Mouse (Mus musculus): ENCODE data around the gene Rprd1b. TPM values are rescaled to one million over a fixed set of nuclear protein-coding genes. Genes with fewer than 3 reads are reported as not detected.

Gene Rprd1b
- polyA plus RNA-seq, 1 experiment from 2014 or later, result 19.8 TPM

DNA sequence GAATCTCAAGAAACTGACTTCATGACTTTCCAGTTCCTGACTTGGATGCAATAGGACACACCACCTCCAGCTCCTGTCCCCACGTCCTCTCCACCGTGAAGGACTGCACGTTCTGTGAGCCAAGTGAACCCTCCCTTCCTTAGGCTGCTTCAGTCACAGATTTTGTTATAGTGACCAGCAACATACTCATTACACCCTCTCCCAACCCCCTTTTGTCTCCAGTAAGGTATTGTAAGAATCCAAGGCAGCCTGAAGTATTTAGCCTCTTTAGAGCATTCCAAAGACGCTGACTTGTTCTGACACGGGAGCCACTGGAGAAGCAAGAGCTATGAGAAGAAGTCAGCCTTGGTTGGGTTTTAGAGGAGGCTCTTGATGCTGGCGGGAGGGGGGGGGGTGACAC lies 141.1 kb downstream of the Rprd1b start:
- Histone ChIP-seq H3K4me1 (replicated peaks; ENCODE audit: control insufficient read depth, insufficient read depth, low read length) (0 out of 2 replicates have a peak, but pooled peaks cover 10% of the 10 kb centered on the region), H3K4me3 (ENCODE audit: low read depth, low read length) (no peak overlapping the region), H3K9ac (ENCODE audit: low read depth, low read length) (no peak overlapping the region), H3K27me3 (replicated peaks; ENCODE audit: control insufficient read depth, insufficient read depth, low read length) (no peaks in the 10 kb centered on the region), H3K36me3 (ENCODE audit: control insufficient read depth, insufficient read depth) (no peaks in the 10 kb centered on the region), H3K4me2 (replicated peaks; ENCODE audit: low read depth) (no peak overlapping the region), H3K9me3 (ENCODE audit: control insufficient read depth) (no peaks in the 10 kb centered on the region), H3K27ac (ENCODE audit: low read depth, low read length) (no peak overlapping the region)
- 80% methylated on average over 6 of the region's 6 CpGs for WGBS
- no peak for TF ChIP-seq CTCF (IDR thresholded peaks at IDR 0.05; ENCODE audit: low read depth)
- ATAC-seq, result no peak

DNA sequence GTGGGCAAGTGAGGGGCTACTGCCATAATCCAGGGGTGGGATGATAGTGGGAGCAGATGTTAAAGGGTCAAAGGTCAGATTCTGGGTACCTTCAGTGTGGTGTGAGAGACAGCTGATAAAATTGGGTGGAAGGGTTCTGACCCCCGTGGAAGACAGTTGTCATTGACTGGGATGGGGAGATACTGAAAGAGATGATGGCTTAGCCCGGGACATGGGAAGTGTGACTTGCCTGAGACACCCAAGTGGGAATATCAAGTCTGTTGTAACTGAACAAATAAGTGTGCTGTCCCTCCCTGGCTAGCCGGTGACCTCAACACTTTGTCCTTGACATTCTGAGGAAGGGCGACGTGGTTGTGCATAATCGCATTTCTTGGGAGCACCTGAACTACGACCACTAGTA lies 141.5 kb downstream of the Rprd1b start:
- Histone ChIP-seq H3K36me3 (ENCODE audit: control insufficient read depth, insufficient read depth) (no peaks in the 10 kb centered on the region), H3K4me1 (replicated peaks; ENCODE audit: control insufficient read depth, insufficient read depth, low read length) (0 out of 2 replicates have a peak, but pooled peaks cover 10% of the 10 kb centered on the region), H3K4me3 (ENCODE audit: low read depth, low read length) (no peak overlapping the region), H3K27ac (ENCODE audit: low read depth, low read length) (no peak overlapping the region), H3K27me3 (replicated peaks; ENCODE audit: control insufficient read depth, insufficient read depth, low read length) (no peaks in the 10 kb centered on the region), H3K9me3 (ENCODE audit: control insufficient read depth) (no peaks in the 10 kb centered on the region), H3K9ac (ENCODE audit: low read depth, low read length) (no peak overlapping the region), H3K4me2 (replicated peaks; ENCODE audit: low read depth) (no peak overlapping the region)
- 84% methylated on average over 7 of the region's 7 CpGs for WGBS
- no peak for TF ChIP-seq CTCF (IDR thresholded peaks at IDR 0.05; ENCODE audit: low read depth)
- ATAC-seq, result no peak

DNA sequence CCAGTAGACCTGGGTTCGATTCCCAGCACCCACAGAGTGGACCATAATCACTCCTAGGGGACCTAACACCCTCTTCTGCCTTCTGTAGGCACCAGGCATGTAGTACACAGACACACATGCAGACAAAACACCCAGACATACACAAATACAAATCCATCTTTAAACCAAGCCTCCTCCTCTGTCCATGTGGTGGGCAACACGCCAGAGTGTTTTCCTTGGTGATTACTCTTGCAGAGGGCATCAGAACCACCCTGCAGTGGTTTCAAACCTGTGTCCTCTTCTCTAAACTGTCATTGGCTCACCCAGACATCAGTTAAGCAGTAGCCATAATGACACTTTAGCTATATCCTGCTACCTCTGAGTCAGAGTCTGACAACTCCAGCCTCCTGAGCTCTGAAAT lies 142.1 kb downstream of the Rprd1b start:
- no peak overlapping the region for H3K4me2 ChIP-seq (replicated peaks; ENCODE audit: low read depth)
- WGBS, result 86% methylated on average over 2 of the region's 2 CpGs
- no peak overlapping the region for H3K4me3 ChIP-seq (ENCODE audit: low read depth, low read length)
- no peaks in the 10 kb centered on the region for H3K27me3 ChIP-seq (replicated peaks; ENCODE audit: control insufficient read depth, insufficient read depth, low read length)
- H3K36me3 ChIP-seq (ENCODE audit: control insufficient read depth, insufficient read depth), result no peaks in the 10 kb centered on the region
- no peak overlapping the region for H3K27ac ChIP-seq (ENCODE audit: low read depth, low read length)
- ATAC-seq, result no peak
- no peak overlapping the region for H3K9ac ChIP-seq (ENCODE audit: low read depth, low read length)
- no peaks in the 10 kb centered on the region for H3K9me3 ChIP-seq (ENCODE audit: control insufficient read depth)
- TF ChIP-seq CTCF (IDR thresholded peaks at IDR 0.05; ENCODE audit: low read depth), result no peak
- 0 out of 2 replicates have a peak, but pooled peaks cover 10% of the 10 kb centered on the region for H3K4me1 ChIP-seq (replicated peaks; ENCODE audit: control insufficient read depth, insufficient read depth, low read length)

DNA sequence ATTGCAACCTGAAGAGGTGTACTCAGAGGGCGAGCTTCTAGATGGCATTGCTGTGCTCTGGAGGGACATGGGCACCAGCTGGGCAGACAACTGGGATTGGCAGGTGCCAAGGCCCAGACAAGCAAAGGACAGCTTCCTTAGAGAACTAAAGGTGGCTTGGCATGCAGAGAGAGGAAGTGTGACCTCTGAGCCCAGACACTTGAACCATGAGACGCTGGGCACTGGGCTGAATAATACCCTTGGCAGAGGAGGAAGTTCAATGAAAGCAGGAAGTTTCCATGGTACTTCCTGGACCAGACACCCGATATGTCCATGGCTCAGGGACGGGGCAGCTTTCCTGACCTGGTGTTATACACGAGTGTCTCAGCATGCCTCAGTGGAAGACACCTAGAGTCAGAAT lies 146.1 kb downstream of the Rprd1b start:
- no peaks in the 10 kb centered on the region for H3K36me3 ChIP-seq (ENCODE audit: control insufficient read depth, insufficient read depth)
- WGBS, result 74% methylated on average over 5 of the region's 5 CpGs

DNA sequence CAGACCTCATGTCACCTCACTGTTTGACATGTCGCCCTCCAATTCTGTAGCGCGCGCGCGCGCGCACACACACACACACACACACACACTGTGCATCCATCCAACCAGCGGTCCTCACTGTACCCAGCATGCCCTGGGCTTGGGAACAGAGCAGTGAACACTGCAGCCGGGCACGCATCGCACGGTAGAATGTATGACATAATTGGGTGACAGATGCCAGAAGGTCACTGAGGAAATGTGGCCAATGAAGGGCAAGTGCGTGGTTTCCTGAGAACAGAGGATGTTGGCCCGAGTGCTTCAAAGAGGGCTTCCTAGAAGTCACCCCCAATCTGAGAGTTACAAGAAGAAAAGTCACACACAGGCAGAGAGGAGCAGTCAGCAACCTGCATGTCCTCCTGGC lies 146.7 kb downstream of the Rprd1b start:
- H3K4me3 ChIP-seq (ENCODE audit: low read depth, low read length), result no peak overlapping the region
- H3K4me1 ChIP-seq (replicated peaks; ENCODE audit: control insufficient read depth, insufficient read depth, low read length), result peaks cover 12% of the 10 kb centered on the region
- no peaks in the 10 kb centered on the region for H3K36me3 ChIP-seq (ENCODE audit: control insufficient read depth, insufficient read depth)
- H3K9ac ChIP-seq (ENCODE audit: low read depth, low read length), result no peak overlapping the region
- no peak overlapping the region for H3K27ac ChIP-seq (ENCODE audit: low read depth, low read length)
- TF ChIP-seq CTCF (IDR thresholded peaks at IDR 0.05; ENCODE audit: low read depth), result no peak
- no peaks in the 10 kb centered on the region for H3K9me3 ChIP-seq (ENCODE audit: control insufficient read depth)
- no peak overlapping the region for H3K4me2 ChIP-seq (replicated peaks; ENCODE audit: low read depth)
- no peaks in the 10 kb centered on the region for H3K27me3 ChIP-seq (replicated peaks; ENCODE audit: control insufficient read depth, insufficient read depth, low read length)
- 90% methylated on average over 15 of the region's 15 CpGs for WGBS
- ATAC-seq, result no peak

More for the DNA sequence above, 146.1 kb downstream of the Rprd1b start:
- Histone ChIP-seq H3K27ac (ENCODE audit: low read depth, low read length) (no peak overlapping the region), H3K4me2 (replicated peaks; ENCODE audit: low read depth) (no peak overlapping the region), H3K9ac (ENCODE audit: low read depth, low read length) (no peak overlapping the region), H3K27me3 (replicated peaks; ENCODE audit: control insufficient read depth, insufficient read depth, low read length) (no peaks in the 10 kb centered on the region), H3K4me3 (ENCODE audit: low read depth, low read length) (no peak overlapping the region), H3K4me1 (replicated peaks; ENCODE audit: control insufficient read depth, insufficient read depth, low read length) (peaks cover 11% of the 10 kb centered on the region), H3K9me3 (ENCODE audit: control insufficient read depth) (no peaks in the 10 kb centered on the region)
- no peak for ATAC-seq
- no peak for TF ChIP-seq CTCF (IDR thresholded peaks at IDR 0.05; ENCODE audit: low read depth)

DNA sequence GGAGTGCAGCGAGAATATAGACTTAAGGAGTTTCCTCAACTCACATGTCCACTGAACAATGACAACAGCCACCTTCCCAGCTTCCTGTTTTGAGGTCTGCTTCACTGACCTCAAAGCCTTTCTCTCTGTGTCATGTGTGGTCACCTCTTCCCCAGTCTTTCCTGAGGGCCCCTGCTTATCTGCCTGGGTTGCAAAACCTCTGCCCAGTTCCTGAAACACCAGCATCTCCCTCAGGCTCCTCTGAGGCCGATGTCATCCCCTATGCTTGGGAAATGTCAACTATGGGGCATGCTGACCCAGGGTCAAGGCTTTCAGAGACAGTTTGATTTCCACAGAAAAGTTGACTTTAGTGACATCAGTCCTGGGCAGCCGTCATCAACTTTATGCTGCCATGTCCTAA lies 147.1 kb downstream of the Rprd1b start:
- H3K4me2 ChIP-seq (replicated peaks; ENCODE audit: low read depth), result no peak overlapping the region
- no peak overlapping the region for H3K9ac ChIP-seq (ENCODE audit: low read depth, low read length)
- no peaks in the 10 kb centered on the region for H3K27me3 ChIP-seq (replicated peaks; ENCODE audit: control insufficient read depth, insufficient read depth, low read length)
- H3K27ac ChIP-seq (ENCODE audit: low read depth, low read length), result no peak overlapping the region
- no peaks in the 10 kb centered on the region for H3K36me3 ChIP-seq (ENCODE audit: control insufficient read depth, insufficient read depth)
- peaks cover 12% of the 10 kb centered on the region for H3K4me1 ChIP-seq (replicated peaks; ENCODE audit: control insufficient read depth, insufficient read depth, low read length)
- no peak for ATAC-seq
- no peak overlapping the region for H3K4me3 ChIP-seq (ENCODE audit: low read depth, low read length)
- WGBS, result 37% methylated on average over 3 of the region's 3 CpGs
- no peaks in the 10 kb centered on the region for H3K9me3 ChIP-seq (ENCODE audit: control insufficient read depth)
- no peak for TF ChIP-seq CTCF (IDR thresholded peaks at IDR 0.05; ENCODE audit: low read depth)

DNA sequence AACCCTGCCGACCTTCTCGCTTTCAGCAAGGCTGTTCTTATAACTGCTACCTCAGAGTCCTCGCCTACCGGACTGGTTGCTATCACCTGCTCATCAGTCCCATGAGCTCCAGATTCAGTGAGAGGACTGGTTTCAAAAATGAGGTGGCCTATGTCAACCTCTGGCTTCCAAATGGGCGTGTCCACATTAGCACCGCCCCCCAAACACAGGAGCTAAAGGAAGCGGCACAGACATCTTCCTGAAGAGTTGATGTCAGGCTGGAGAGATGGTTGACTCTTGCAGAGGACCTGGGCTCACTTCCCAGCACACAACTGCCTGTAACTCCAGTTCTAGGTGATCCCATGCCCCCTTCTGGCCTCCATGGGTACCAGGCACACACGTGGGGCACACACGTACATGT lies 148.5 kb downstream of the Rprd1b start:
- Histone ChIP-seq H3K9me3 (ENCODE audit: control insufficient read depth) (no peaks in the 10 kb centered on the region), H3K4me2 (replicated peaks; ENCODE audit: low read depth) (no peak overlapping the region), H3K4me3 (ENCODE audit: low read depth, low read length) (no peak overlapping the region), H3K27ac (ENCODE audit: low read depth, low read length) (no peak overlapping the region), H3K36me3 (ENCODE audit: control insufficient read depth, insufficient read depth) (no peaks in the 10 kb centered on the region), H3K27me3 (replicated peaks; ENCODE audit: control insufficient read depth, insufficient read depth, low read length) (no peaks in the 10 kb centered on the region), H3K9ac (ENCODE audit: low read depth, low read length) (no peak overlapping the region), H3K4me1 (replicated peaks; ENCODE audit: control insufficient read depth, insufficient read depth, low read length) (peaks cover 12% of the 10 kb centered on the region)
- TF ChIP-seq CTCF (IDR thresholded peaks at IDR 0.05; ENCODE audit: low read depth), result no peak; the same call in 1 of the 2 replicates
- 93% methylated on average over 9 of the region's 9 CpGs for WGBS
- ATAC-seq, result no peak

All from intestine, postnatal 0 days (tissue).